In genomic region chr9:106534975-106535374, GRCm38 (mm10) we compare ENCODE assay signal across 33 mouse cellular contexts. TPM values are rescaled to one million over a fixed set of nuclear protein-coding genes. Genes with fewer than 3 reads are reported as not detected.
DNase-seq lines count a peak whose midpoint lies in the region; ATAC-seq and TF ChIP-seq lines count a peak whose summit lies in the region.
"Had no signal": no experiment of that assay in that cellular context is flagged by ENCODE, and none has a peak within 500 bp of the region (broad histone marks: within the 10 kb centered on the region; RNA-seq: fewer than 3 reads in every experiment).

No protein-coding gene starts in this region.

- H3K4me3 ChIP-seq in layer of hippocampus, adult 2 months: no peak overlapping the region
- H3K4me3 ChIP-seq: forebrain, embryonic 13.5 days; heart, embryonic 10.5 days; heart, embryonic 15.5 days; hindbrain, embryonic 12.5 days; intestine, embryonic 15.5 days; limb, embryonic 13.5 days; lung, embryonic 15.5 days; megakaryocyte, embryonic 14.5 days; midbrain, embryonic 12.5 days; myocyte; neural tube, embryonic 12.5 days had no signal

- no peak overlapping the region for H3K27ac ChIP-seq in layer of hippocampus, adult 2 months
- H3K27ac ChIP-seq: forebrain, embryonic 13.5 days; heart, embryonic 10.5 days; heart, embryonic 15.5 days; hindbrain, embryonic 12.5 days; hindbrain, postnatal 0 days; intestine, embryonic 15.5 days; limb, embryonic 13.5 days; lung, embryonic 15.5 days; midbrain, embryonic 12.5 days; neural tube, embryonic 12.5 days had no signal

- intact Hi-C loops in left cerebral cortex, postnatal 25 days (cut with DNase I): loop anchor here (5.0 kb wide), 3 partner anchors 47 to 107 kb away; no protein-coding TSS in a partner anchor

- TF ChIP-seq CTCF in layer of hippocampus, adult 2 months (conservative IDR thresholded peaks at IDR 0.05): no peak

- DNase-seq in layer of hippocampus, adult 2 months (ENCODE audit: low spot score in 2 of 2): peak; percentile 7 to 23
- no peak for DNase-seq in layer of hippocampus, postnatal 25 days (ENCODE audit: extremely low spot score in 1 of 2, low spot score in 1 of 2)
- peak; percentile 11 to 59 for DNase-seq in frontal cortex, postnatal 36 days (ENCODE audit: low spot score in 2 of 2)
- DNase-seq in layer of hippocampus, adult 9-10 months (ENCODE audit: low spot score): peak; percentile 9
- peak; percentile 11 to 81 for DNase-seq in left cerebral cortex, postnatal 25 days (ENCODE audit: low spot score in 2 of 2)
- DNase-seq in lung, postnatal 4 days: no peak
- DNase-seq: adrenal gland, adult 8-10 months; B cell, adult 2 months; cerebellum, adult 9-10 months; cerebellum, postnatal 36 days; gastrocnemius, postnatal 10 days; heart, adult 11 months; kidney, adult 2 months; kidney, postnatal 36 days; spleen, adult 18-20 months; thymus, adult 18-20 months; thymus, postnatal 36 days had no signal

- ATAC-seq in megakaryocyte, adult 5-6 weeks (ENCODE audit: poor library complexity, severe bottlenecking): no peak
- ATAC-seq: forebrain, embryonic 13.5 days; hindbrain, postnatal 0 days; intestine, embryonic 15.5 days had no signal

RNA-seq across cellular contexts. Expression of gene Iqcf5, which starts 20.6 kb away (rescaled TPM):
- not detected for total RNA-seq in layer of hippocampus, adult 2 months (2021)
- total RNA-seq in layer of hippocampus, postnatal 25 days (2021): not detected
- total RNA-seq in left cerebral cortex, postnatal 25 days (2021): not detected
- not detected in 2 replicates for total RNA-seq in megakaryocyte, adult 5-6 weeks (2015)
- total RNA-seq in megakaryocyte, adult 5-6 weeks (2017): not detected in 2 replicates
- total RNA-seq: adrenal gland, adult 8-10 months; adrenal gland, postnatal 4 days; gastrocnemius, postnatal 10 days; heart, postnatal 25 days; hindbrain, postnatal 0 days; midbrain, postnatal 0 days had no signal

RNA-seq across cellular contexts. Expression of gene Iqcf3, which starts 26.5 kb away (rescaled TPM):
- total RNA-seq in layer of hippocampus, adult 2 months (2021): not detected
- total RNA-seq in layer of hippocampus, postnatal 25 days (2021): not detected
- total RNA-seq in left cerebral cortex, postnatal 25 days (2021): not detected
- not detected in 2 replicates for total RNA-seq in megakaryocyte, adult 5-6 weeks (2015)
- total RNA-seq in megakaryocyte, adult 5-6 weeks (2017): not detected in 2 replicates
- total RNA-seq: adrenal gland, adult 8-10 months; adrenal gland, postnatal 4 days; gastrocnemius, postnatal 10 days; heart, postnatal 25 days; hindbrain, postnatal 0 days; midbrain, postnatal 0 days had no signal

RNA-seq across cellular contexts. Expression of gene Iqcf1, which starts 35.2 kb away (rescaled TPM):
- total RNA-seq in layer of hippocampus, adult 2 months (2021): not detected
- not detected for total RNA-seq in layer of hippocampus, postnatal 25 days (2021)
- not detected for total RNA-seq in left cerebral cortex, postnatal 25 days (2021)
- total RNA-seq in megakaryocyte, adult 5-6 weeks (2015): not detected in 2 replicates
- not detected in 2 replicates for total RNA-seq in megakaryocyte, adult 5-6 weeks (2017)
- total RNA-seq: adrenal gland, adult 8-10 months; adrenal gland, postnatal 4 days; gastrocnemius, postnatal 10 days; heart, postnatal 25 days; hindbrain, postnatal 0 days; midbrain, postnatal 0 days had no signal

RNA-seq across cellular contexts. Expression of gene Iqcf4, which starts 35.8 kb away (rescaled TPM):
- total RNA-seq in layer of hippocampus, adult 2 months (2021): not detected
- not detected for total RNA-seq in layer of hippocampus, postnatal 25 days (2021)
- total RNA-seq in left cerebral cortex, postnatal 25 days (2021): not detected
- total RNA-seq in megakaryocyte, adult 5-6 weeks (2015): not detected in 2 replicates
- total RNA-seq in megakaryocyte, adult 5-6 weeks (2017): not detected in 2 replicates
- total RNA-seq: adrenal gland, adult 8-10 months; adrenal gland, postnatal 4 days; gastrocnemius, postnatal 10 days; heart, postnatal 25 days; hindbrain, postnatal 0 days; midbrain, postnatal 0 days had no signal

RNA-seq across cellular contexts. Expression of gene Parp3, which starts 58.2 kb away (rescaled TPM):
- 1 to 10 TPM; 3.0 to 3.7 TPM for total RNA-seq in layer of hippocampus, adult 2 months (2021)
- 1 to 10 TPM; 3.2 to 4.7 TPM for total RNA-seq in layer of hippocampus, postnatal 25 days (2021)
- total RNA-seq in left cerebral cortex, postnatal 25 days (2021): 1 to 10 TPM; 2.9 to 5.3 TPM
- total RNA-seq in megakaryocyte, adult 5-6 weeks (2015): 14.3 and 19.2 TPM in 2 replicates
- 26.7 and 29.7 TPM in 2 replicates for total RNA-seq in megakaryocyte, adult 5-6 weeks (2017)

Comparison
In these comparisons a context has a peak if more than half of its experiments do, and no peak if none do; other contexts are left out.
1. DNase-seq: peak in layer of hippocampus, adult 2 months (2 of 2), frontal cortex, postnatal 36 days (2 of 2), layer of hippocampus, adult 9-10 months (single experiment) and left cerebral cortex, postnatal 25 days (2 of 2); none in layer of hippocampus, postnatal 25 days (0 of 2) and lung, postnatal 4 days (0 of 2).